Mouse (Mus musculus) kidney, postnatal 0 days (tissue): ENCODE results near the gene Lmf1. TPM values are rescaled to one million over a fixed set of nuclear protein-coding genes. Genes with fewer than 3 reads are reported as not detected.

Experiments
- ATAC-seq: fragments of 200-750 bp; cut with Nextera tagmentation; replicated peaks from 2 replicates; pipeline ENCODE4 v1.8.0; 2017; ENCODE audit warnings: low read depth, moderate number of reproducible peaks, moderate TSS enrichment, moderate library complexity; ENCODE audit not compliant: low FRiP score
- DNase-seq: peaks from one replicate; pipeline ENCODE4 v3.0.0-alpha.2; 2016; ENCODE audit warnings: low spot score
- H3K27ac ChIP-seq: fragments of 300-500 bp; sonication (generic); 2 replicates; pipeline ENCODE4 v1.5.1; 2014; ENCODE audit warnings: mild to moderate bottlenecking
- H3K27me3 ChIP-seq: fragments of 300-500 bp; sonication (generic); 2 replicates; pipeline ENCODE4 v1.6.1; 2014; ENCODE audit warnings: low read length, mixed read lengths; ENCODE audit not compliant: insufficient read depth
- H3K36me3 ChIP-seq: fragments of 300-500 bp; sonication (generic); 2 replicates; pipeline ENCODE4 v1.6.1; 2014; ENCODE audit warnings: low read length, mixed read lengths; ENCODE audit not compliant: insufficient read depth
- H3K4me1 ChIP-seq: fragments of 300-500 bp; sonication (generic); replicated peaks from 2 replicates; pipeline ENCODE4 v1.6.1; 2014; ENCODE audit warnings: antibody characterized with exemption, low read length, mixed read lengths; ENCODE audit not compliant: insufficient read depth
- H3K4me2 ChIP-seq: fragments of 300-500 bp; sonication (generic); 2 replicates; pipeline ENCODE4 v1.6.1; 2014; ENCODE audit warnings: mild to moderate bottlenecking, low read length, moderate library complexity, mixed read lengths
- H3K4me3 ChIP-seq: fragments of 300-500 bp; sonication (generic); replicated peaks from 2 replicates; pipeline ENCODE4 v1.5.1; 2014; ENCODE audit warnings: low read depth, low read length
- H3K9ac ChIP-seq: fragments of 300-500 bp; sonication (generic); 2 replicates; pipeline ENCODE4 v1.6.1; 2014; ENCODE audit warnings: low read depth, low read length
- H3K9me3 ChIP-seq: fragments of 300-500 bp; sonication (generic); replicated peaks from 2 replicates; pipeline ENCODE4 v1.6.1; 2016; ENCODE audit warnings: low read length, inconsistent platforms, mixed read lengths
- CTCF ChIP-seq: IDR thresholded peaks from 2 replicates; pipeline ENCODE4 v1.5.1; 2016; ENCODE audit warnings: antibody characterized with exemption, low read depth, mild to moderate bottlenecking, moderate library complexity
- WGBS: fragments of 180-500 bp; shearing (Covaris S2); extraction: QIAGEN DNeasy Blood & Tissue Kit; methylation state at CpG from one replicate; pipeline ENCODE4 v1.1.7; 2014; 5-methylcytosine and 5-hydroxymethylcytosine counted together
- polyA plus RNA-seq: library from polyadenylated mRNA; unstranded; fragments of >200 nt; fragmentation: Nextera tagmentation; extraction: Ambion mirVana; gene quantifications from 2 replicates; pipeline ENCODE4 v1.2.1, GENCODE M21; 2015

The Lmf1 gene
- polyA plus RNA-seq, 1 experiment from 2014 or later = 22.0 TPM

DNA sequence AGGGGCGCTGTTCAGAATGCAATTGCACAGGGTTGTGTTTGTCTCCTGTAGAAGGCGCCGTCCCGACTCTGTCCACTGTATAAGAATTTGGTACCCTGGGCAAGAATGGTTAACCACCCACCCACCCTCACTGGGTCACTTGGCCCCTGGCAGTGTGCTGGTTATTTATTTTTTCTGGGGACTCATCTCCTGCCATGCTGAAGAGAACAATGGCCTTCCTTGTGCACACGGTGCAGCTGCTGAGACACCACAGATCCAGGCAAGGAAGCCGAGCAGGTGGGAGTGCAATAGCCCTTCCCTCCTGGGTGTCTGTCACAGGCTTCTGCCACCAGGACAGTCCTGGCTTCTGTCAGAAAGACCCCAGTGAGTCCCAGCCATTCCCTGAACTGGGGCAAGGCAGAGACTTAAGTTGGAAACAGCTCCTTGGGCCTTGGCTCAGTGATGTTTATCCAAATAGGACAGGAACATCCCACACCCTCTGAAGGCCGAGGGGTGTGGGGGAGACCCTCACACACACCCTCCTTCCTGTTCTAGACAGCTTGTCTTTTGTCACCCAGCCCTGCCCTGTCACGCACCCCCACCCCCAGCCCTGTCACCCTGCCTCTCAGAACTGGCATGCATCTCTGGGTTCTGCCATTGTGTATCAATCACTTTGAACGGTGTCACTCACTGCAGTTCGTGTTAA, 30.1 kb downstream of the Lmf1 start:
- no peak overlapping the region for H3K27ac ChIP-seq
- TF ChIP-seq CTCF = no peak
- H3K4me1 ChIP-seq = no peaks in the 10 kb centered on the region
- H3K4me2 ChIP-seq = no peak overlapping the region
- no peak for ATAC-seq
- 47% methylated on average over 10 of the region's 10 CpGs for WGBS
- no peaks in the 10 kb centered on the region for H3K27me3 ChIP-seq
- no peak overlapping the region for H3K4me3 ChIP-seq
- no peak for DNase-seq
- no peaks in the 10 kb centered on the region for H3K9me3 ChIP-seq
- no peaks in the 10 kb centered on the region for H3K36me3 ChIP-seq
- H3K9ac ChIP-seq = no peak overlapping the region

DNA sequence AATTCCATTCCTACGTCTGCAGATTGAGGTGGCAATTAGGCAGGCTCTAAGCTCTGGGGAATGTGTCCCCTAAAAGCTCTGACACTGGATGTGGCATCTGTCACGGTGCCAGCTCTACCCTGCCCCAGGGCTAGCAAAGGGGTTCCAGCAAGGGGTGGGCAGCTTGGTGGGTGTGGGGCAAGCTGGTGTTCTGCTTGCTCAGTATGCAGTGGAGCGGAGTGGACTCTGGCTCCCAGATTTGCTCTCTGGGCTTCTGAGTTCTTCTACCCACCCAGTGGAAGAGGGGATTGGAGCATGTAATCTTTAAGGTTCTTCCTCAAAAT, 30.6 kb downstream of the Lmf1 start:
- no peak overlapping the region for H3K9ac ChIP-seq
- H3K27me3 ChIP-seq = no peaks in the 10 kb centered on the region
- H3K27ac ChIP-seq = no peak overlapping the region
- no peak for TF ChIP-seq CTCF
- DNase-seq = no peak
- H3K4me2 ChIP-seq = no peak overlapping the region
- no peak overlapping the region for H3K4me3 ChIP-seq
- no peaks in the 10 kb centered on the region for H3K4me1 ChIP-seq
- H3K9me3 ChIP-seq = no peaks in the 10 kb centered on the region
- WGBS = 52% methylated on average over 3 of the region's 3 CpGs
- ATAC-seq = no peak
- no peaks in the 10 kb centered on the region for H3K36me3 ChIP-seq

DNA sequence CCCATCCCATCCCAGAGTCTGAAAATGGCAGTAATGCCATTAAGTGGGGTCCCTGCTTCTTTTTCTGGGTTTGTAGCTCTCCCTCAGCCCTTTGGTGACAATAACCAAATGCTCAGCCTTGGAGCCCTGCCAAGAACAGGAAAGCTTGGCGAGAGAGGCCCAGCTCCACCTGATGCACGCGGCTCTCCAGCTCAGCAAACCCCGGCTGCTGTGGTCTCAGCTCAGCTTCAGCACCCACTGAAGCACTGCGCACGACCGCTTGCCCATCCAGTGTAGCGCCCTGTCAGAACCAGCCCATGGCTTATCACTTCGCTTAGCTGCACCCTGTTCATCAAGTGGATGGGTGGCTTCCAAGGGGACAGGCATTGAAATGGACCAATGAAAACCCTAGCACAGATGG, 31.3 kb downstream of the Lmf1 start:
- ATAC-seq = no peak
- H3K27ac ChIP-seq = no peak overlapping the region

DNA sequence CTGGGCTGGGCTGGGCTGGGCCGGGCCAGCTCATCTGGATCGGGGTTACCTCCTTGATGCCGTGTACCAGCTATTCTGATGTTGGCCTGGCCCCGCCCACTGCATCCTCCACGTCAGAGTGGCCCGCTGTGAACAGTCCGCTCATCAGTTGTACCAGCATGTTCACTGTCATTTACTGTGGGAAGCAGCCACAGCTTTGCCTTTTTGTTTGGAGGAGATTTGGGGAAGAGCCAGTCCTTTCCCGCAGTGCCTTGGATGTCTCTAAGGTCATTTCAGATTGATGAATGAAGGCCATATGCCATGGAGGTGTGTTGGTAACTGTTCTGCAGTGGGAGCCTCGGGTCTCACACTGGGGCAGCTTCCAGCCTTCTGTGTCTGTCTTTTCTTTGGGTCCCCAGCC, 33.7 kb downstream of the Lmf1 start:
- ATAC-seq = no peak
- H3K9ac ChIP-seq = no peak overlapping the region
- H3K27ac ChIP-seq = no peak overlapping the region
- H3K27me3 ChIP-seq = no peaks in the 10 kb centered on the region
- no peaks in the 10 kb centered on the region for H3K4me1 ChIP-seq
- DNase-seq = no peak
- H3K4me3 ChIP-seq = no peak overlapping the region
- WGBS = 80% methylated on average over 9 of the region's 9 CpGs
- H3K4me2 ChIP-seq = no peak overlapping the region
- H3K9me3 ChIP-seq = no peaks in the 10 kb centered on the region
- no peak for TF ChIP-seq CTCF
- H3K36me3 ChIP-seq = 0 out of 2 replicates have a peak, but pooled peaks cover 7% of the 10 kb centered on the region

More for the DNA sequence above, 31.3 kb downstream of the Lmf1 start:
- H3K36me3 ChIP-seq = 0 out of 2 replicates have a peak, but pooled peaks cover 2% of the 10 kb centered on the region
- no peak overlapping the region for H3K4me2 ChIP-seq
- no peak for TF ChIP-seq CTCF
- no peaks in the 10 kb centered on the region for H3K4me1 ChIP-seq
- DNase-seq = no peak
- H3K9me3 ChIP-seq = no peaks in the 10 kb centered on the region
- H3K4me3 ChIP-seq = no peak overlapping the region
- 48% methylated on average over 9 of the region's 9 CpGs for WGBS
- no peak overlapping the region for H3K9ac ChIP-seq
- H3K27me3 ChIP-seq = no peaks in the 10 kb centered on the region

DNA sequence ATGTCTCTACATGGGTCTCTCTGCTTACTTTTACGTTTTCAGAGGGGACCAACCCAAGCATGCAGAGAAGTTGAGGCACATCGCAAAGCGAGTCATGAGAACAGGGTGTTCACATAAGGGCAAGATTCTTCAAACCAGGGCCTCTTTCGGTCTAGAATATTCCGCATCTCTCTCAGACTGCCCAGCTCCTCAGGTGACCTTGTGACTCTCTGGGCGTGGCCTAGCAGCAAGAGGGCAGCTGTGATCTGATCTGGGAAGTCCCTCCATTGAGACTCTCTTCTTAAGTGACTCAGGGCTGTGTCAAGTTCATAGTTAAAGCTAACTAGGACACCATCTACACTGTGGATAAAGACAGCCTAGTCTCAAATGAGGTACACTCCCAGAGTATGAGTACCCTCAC, 34.4 kb downstream of the Lmf1 start:
- TF ChIP-seq CTCF = no peak
- WGBS = 95% methylated on average over 6 of the region's 6 CpGs
- Histone ChIP-seq H3K9me3 (no peaks in the 10 kb centered on the region), H3K4me3 (no peak overlapping the region), H3K4me2 (no peak overlapping the region), H3K36me3 (0 out of 2 replicates have a peak, but pooled peaks cover 7% of the 10 kb centered on the region), H3K27ac (no peak overlapping the region), H3K4me1 (no peaks in the 10 kb centered on the region), H3K27me3 (no peaks in the 10 kb centered on the region), H3K9ac (no peak overlapping the region)
- DNase-seq = no peak
- ATAC-seq = no peak

DNA sequence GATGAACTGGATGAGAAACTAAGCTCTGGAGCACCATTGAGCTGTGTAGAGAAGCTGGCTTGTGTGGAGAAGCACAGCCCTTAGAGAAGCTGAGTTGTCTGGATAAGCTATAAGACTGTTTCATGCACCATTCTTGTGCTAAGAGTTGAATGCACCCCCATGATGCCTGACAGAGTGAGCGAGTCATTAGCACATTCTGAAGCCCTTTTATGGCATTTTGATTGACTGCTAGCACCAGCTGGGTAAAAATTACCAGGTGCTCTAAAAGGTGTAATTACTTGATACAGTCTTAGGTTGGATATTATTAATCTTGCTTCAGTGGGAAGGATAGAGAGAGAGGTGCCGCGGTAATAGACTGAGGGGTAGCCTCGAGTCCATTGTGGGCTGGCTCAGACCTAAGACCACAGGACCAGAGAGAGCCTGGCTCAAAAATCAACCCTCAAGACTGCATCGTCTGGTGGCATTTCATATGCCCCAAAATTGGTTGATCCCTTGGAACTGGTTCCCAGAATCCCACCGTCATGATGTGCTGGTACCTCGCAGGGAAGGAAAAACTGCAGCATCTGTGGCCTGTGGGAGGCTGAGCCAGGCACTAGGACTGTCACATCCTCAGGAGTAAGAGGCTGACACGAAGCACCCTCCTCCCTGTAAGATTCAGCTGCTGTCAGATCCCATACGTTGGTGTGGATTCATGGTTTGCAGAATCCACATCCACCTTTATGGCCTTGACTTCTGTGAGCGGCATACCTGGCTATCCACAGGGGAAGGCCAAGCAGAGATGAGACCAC, 36.0 kb downstream of the Lmf1 start:
- TF ChIP-seq CTCF = no peak
- 93% methylated on average over 10 of the region's 10 CpGs for WGBS
- no peak for ATAC-seq

More for the DNA sequence above, 36.0 kb downstream of the Lmf1 start:
- H3K4me3 ChIP-seq = no peak overlapping the region
- H3K27me3 ChIP-seq = no peaks in the 10 kb centered on the region
- 0 out of 2 replicates have a peak, but pooled peaks cover 7% of the 10 kb centered on the region for H3K36me3 ChIP-seq
- DNase-seq = no peak
- H3K4me2 ChIP-seq = no peak overlapping the region
- H3K4me1 ChIP-seq = no peaks in the 10 kb centered on the region
- no peaks in the 10 kb centered on the region for H3K9me3 ChIP-seq
- H3K27ac ChIP-seq = no peak overlapping the region
- no peak overlapping the region for H3K9ac ChIP-seq
